Mouse (Mus musculus) liver, adult 10 weeks (tissue): ENCODE results near the gene Rsad1. TPM values are rescaled to one million over a fixed set of nuclear protein-coding genes. Genes with fewer than 3 reads are reported as not detected.

ENCODE experiments used
- polyA plus RNA-seq: library from polyadenylated mRNA; stranded (reverse); fragments of 350-450 nt; fragmentation: Illumina TruSeq; extraction: RNeasy Lipid Tissue Mini Kit (QIAGEN cat#74804); gene quantifications from one replicate; pipeline ENCODE4 v1.2.3, GENCODE M21; 2014; ENCODE audit warnings: low read depth, low replicate concordance

Rsad1 gene
- 4.3 TPM for polyA plus RNA-seq

GRCm38 (mm10) chr11:94548888-94549690, at the start of gene Rsad1:
Rsad1 (minus strand) TSS chr11:94549255.

GRCm38 (mm10) chr11:94564437-94565150, 15.5 kb upstream of the Rsad1 start, which contains the start of gene Chad:
Chad (plus strand) TSS chr11:94565047.

GRCm38 (mm10) chr11:94521219-94521843, 27.7 kb downstream of the Rsad1 start, which contains the start of gene Mycbpap:
Mycbpap (minus strand) TSS chr11:94521742.

GRCm38 (mm10) chr11:94499661-94500152, 49.3 kb downstream of the Rsad1 start, which contains the start of gene Epn3:
Epn3 (minus strand) TSS chr11:94499974.

Other genes starting within 250 kb of the Rsad1 start
- gene Luc7l3, start 227.3 kb downstream of the Rsad1 start, polyA plus RNA-seq = 85.5 TPM
- 46.4 TPM for gene Ankrd40, start 221.3 kb downstream of the Rsad1 start, polyA plus RNA-seq
- gene Abcc3, start 156.3 kb downstream of the Rsad1 start, polyA plus RNA-seq = 40.6 TPM
- not detected for gene Cacna1g, start 75.1 kb downstream of the Rsad1 start, polyA plus RNA-seq
- not detected for gene Spata20, start 63.1 kb downstream of the Rsad1 start, polyA plus RNA-seq
- gene Epn3, start 49.3 kb downstream of the Rsad1 start, polyA plus RNA-seq = not detected
- gene Mycbpap, start 27.5 kb downstream of the Rsad1 start, polyA plus RNA-seq = not detected
- gene Chad, start 15.8 kb upstream of the Rsad1 start, polyA plus RNA-seq = not detected
- gene Acsf2, start 52.6 kb upstream of the Rsad1 start, polyA plus RNA-seq = 84.4 TPM
- 37.2 TPM for gene Lrrc59, start 80.5 kb upstream of the Rsad1 start, polyA plus RNA-seq
- gene Mrpl27, start 104.5 kb upstream of the Rsad1 start, polyA plus RNA-seq = 30.0 TPM
- not detected for gene Eme1, start 104.7 kb upstream of the Rsad1 start, polyA plus RNA-seq
- 1.4 TPM for gene Xylt2, start 128.3 kb upstream of the Rsad1 start, polyA plus RNA-seq
- gene Gm11541, start 155.2 kb upstream of the Rsad1 start, polyA plus RNA-seq = not detected
- not detected for gene Cdc34b, start 192.5 kb upstream of the Rsad1 start, polyA plus RNA-seq
- not detected for gene Tmem92, start 233.4 kb upstream of the Rsad1 start, polyA plus RNA-seq